Mouse (Mus musculus) intestine, postnatal 0 days (tissue): ENCODE measurements around the gene Fam19a3. TPM values are rescaled to one million over a fixed set of nuclear protein-coding genes. Genes with fewer than 3 reads are reported as not detected.

ENCODE experiments used
- ATAC-seq: fragments of 200-750 bp; cut with Nextera tagmentation; 2 replicates; pipeline ENCODE4 v1.8.0; 2017; ENCODE audit warnings: mild to moderate bottlenecking, moderate TSS enrichment, moderate library complexity
- H3K27ac ChIP-seq: fragments of 300-500 bp; sonication (generic); 2 replicates; pipeline ENCODE4 v1.5.1; 2014; ENCODE audit warnings: mild to moderate bottlenecking, low read depth, low read length, moderate library complexity
- H3K27me3 ChIP-seq: fragments of 300-500 bp; sonication (generic); replicated peaks from 2 replicates; pipeline ENCODE4 v1.6.1; 2014; ENCODE audit warnings: low read length, mixed read lengths; ENCODE audit not compliant: control insufficient read depth, insufficient read depth
- H3K36me3 ChIP-seq: fragments of 300-500 bp; sonication (generic); 2 replicates; pipeline ENCODE4 v1.6.1; 2014; ENCODE audit warnings: mild to moderate bottlenecking, moderate library complexity; ENCODE audit not compliant: control insufficient read depth, insufficient read depth
- H3K4me1 ChIP-seq: fragments of 300-500 bp; sonication (generic); replicated peaks from 2 replicates; pipeline ENCODE4 v1.6.1; 2014; ENCODE audit warnings: antibody characterized with exemption, low read length, mixed read lengths; ENCODE audit not compliant: control insufficient read depth, insufficient read depth
- H3K4me2 ChIP-seq: fragments of 300-500 bp; sonication (generic); replicated peaks from 2 replicates; pipeline ENCODE4 v1.6.1; 2014; ENCODE audit warnings: low read depth, mild to moderate bottlenecking, moderate library complexity
- H3K4me3 ChIP-seq: fragments of 300-500 bp; sonication (generic); 2 replicates; pipeline ENCODE4 v1.5.1; 2014; ENCODE audit warnings: low read depth, low read length
- H3K9ac ChIP-seq: fragments of 300-500 bp; sonication (generic); 2 replicates; pipeline ENCODE4 v1.6.1; 2014; ENCODE audit warnings: mild to moderate bottlenecking, low read depth, low read length
- H3K9me3 ChIP-seq: fragments of 300-500 bp; sonication (generic); 2 replicates; pipeline ENCODE4 v1.6.1; 2016; ENCODE audit warnings: mixed run types; ENCODE audit not compliant: control insufficient read depth
- CTCF ChIP-seq: sonication (generic); IDR thresholded peaks from 2 replicates; pipeline ENCODE4 v1.5.1; 2016; ENCODE audit warnings: low read depth, mild to moderate bottlenecking, control low read depth, antibody characterized with exemption, moderate library complexity
- WGBS: fragments of 180-500 bp; shearing (Covaris S2); extraction: QIAGEN DNeasy Blood & Tissue Kit; methylation state at CpG from one replicate; pipeline ENCODE4 v1.1.7; 2014; 5-methylcytosine and 5-hydroxymethylcytosine counted together
- polyA plus RNA-seq: library from polyadenylated mRNA; unstranded; fragments of >200 nt; fragmentation: Nextera tagmentation; extraction: Ambion mirVana; gene quantifications from 2 replicates; pipeline ENCODE4 v1.2.1, GENCODE M21; 2015

Fam19a3 gene
- polyA plus RNA-seq, 1 experiment from 2014 or later: 0.05 TPM

GRCm38 (mm10) chr3:104794953-104795470, 13.4 kb upstream of the Fam19a3 start:
- H3K27ac ChIP-seq: peak overlapping the region; percentile 94
- no peak for TF ChIP-seq CTCF
- H3K4me2 ChIP-seq: peak overlapping the region; percentile 24; the same call in 1 of the 2 replicates
- no peak for ATAC-seq
- no peaks in the 10 kb centered on the region for H3K9me3 ChIP-seq
- 37% methylated on average over 12 of the region's 12 CpGs for WGBS
- H3K9ac ChIP-seq: peak overlapping the region; percentile 26; the same call in 1 of the 2 replicates
- no peak overlapping the region for H3K4me3 ChIP-seq
- H3K27me3 ChIP-seq: no peaks in the 10 kb centered on the region
- peaks cover 21% of the 10 kb centered on the region for H3K4me1 ChIP-seq
- peaks cover 61% of the 10 kb centered on the region for H3K36me3 ChIP-seq

- Histone ChIP-seq H3K36me3 (peaks cover 52% of the 10 kb centered on the region), H3K4me1 (peaks cover 21% of the 10 kb centered on the region), H3K27ac (peak overlapping the region; percentile 94), H3K27me3 (no peaks in the 10 kb centered on the region), H3K9me3 (no peaks in the 10 kb centered on the region), H3K4me2 (peak overlapping the region; percentile 24), H3K4me3 (no peak overlapping the region), H3K9ac (peak overlapping the region; percentile 26; the same call in 1 of the 2 replicates)
- TF ChIP-seq CTCF: no peak
- WGBS: 38% methylated on average over 20 of the region's 20 CpGs
- peak; percentile 50 for ATAC-seq
Measured at GRCm38 (mm10) chr3:104793871-104794828, 12.5 kb upstream of the Fam19a3 start.

GRCm38 (mm10) chr3:104792360-104793270, 11.0 kb upstream of the Fam19a3 start:
- H3K36me3 ChIP-seq: peaks cover 44% of the 10 kb centered on the region
- no peaks in the 10 kb centered on the region for H3K9me3 ChIP-seq
- H3K27ac ChIP-seq: peak overlapping the region; percentile 46
- no peak for ATAC-seq
- no peak overlapping the region for H3K4me3 ChIP-seq
- H3K9ac ChIP-seq: no peak overlapping the region
- WGBS: 45% methylated on average over 15 of the region's 15 CpGs
- H3K27me3 ChIP-seq: no peaks in the 10 kb centered on the region
- peak overlapping the region; percentile 13; the same call in 1 of the 2 replicates for H3K4me2 ChIP-seq
- peaks cover 21% of the 10 kb centered on the region for H3K4me1 ChIP-seq
- no peak for TF ChIP-seq CTCF

- Histone ChIP-seq H3K27ac (peak overlapping the region; percentile 93; the same call in 1 of the 2 replicates), H3K9me3 (no peaks in the 10 kb centered on the region), H3K4me3 (no peak overlapping the region), H3K36me3 (peaks cover 36% of the 10 kb centered on the region), H3K4me2 (peak overlapping the region; percentile 86), H3K9ac (no peak overlapping the region), H3K4me1 (peaks cover 21% of the 10 kb centered on the region), H3K27me3 (no peaks in the 10 kb centered on the region)
- no peak for TF ChIP-seq CTCF
- WGBS: 83% methylated on average over 8 of the region's 8 CpGs
- no peak for ATAC-seq
Measured at GRCm38 (mm10) chr3:104791671-104792070, 10.0 kb upstream of the Fam19a3 start.

DNA sequence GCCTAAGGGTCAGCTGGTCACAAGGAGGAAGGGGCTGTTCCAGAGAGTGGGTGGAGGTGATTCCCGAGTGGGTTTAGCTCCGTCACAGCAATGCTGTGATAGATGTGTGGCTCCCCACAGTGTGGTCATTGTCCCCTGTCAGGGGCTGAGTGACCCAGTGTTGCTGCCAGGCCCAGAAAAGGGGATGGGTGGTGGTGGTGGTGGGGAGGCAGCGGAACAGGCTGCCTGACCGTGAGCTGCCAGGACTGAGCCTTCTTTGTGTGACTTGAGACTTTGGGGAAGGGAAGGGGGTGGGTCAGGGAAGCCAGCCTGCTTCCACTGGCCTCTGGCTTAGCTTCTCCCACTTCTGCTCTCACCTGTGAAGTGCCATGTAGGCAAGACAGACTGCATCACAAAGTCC, 9.4 kb upstream of the Fam19a3 start:
- peak overlapping the region; percentile 80; the same call in 1 of the 2 replicates for H3K4me3 ChIP-seq
- H3K36me3 ChIP-seq: peaks cover 32% of the 10 kb centered on the region
- no peaks in the 10 kb centered on the region for H3K27me3 ChIP-seq
- H3K4me1 ChIP-seq: peaks cover 21% of the 10 kb centered on the region
- peak overlapping the region; percentile 37; the same call in 1 of the 2 replicates for H3K9ac ChIP-seq
- H3K27ac ChIP-seq: peak overlapping the region; percentile 93
- H3K9me3 ChIP-seq: no peaks in the 10 kb centered on the region
- TF ChIP-seq CTCF: no peak
- H3K4me2 ChIP-seq: peak overlapping the region; percentile 86
- no peak for ATAC-seq
- WGBS: 38% methylated on average over 4 of the region's 4 CpGs
